Mouse (Mus musculus) hindbrain, embryonic 11.5 days (tissue): ENCODE measurements around the gene Pom121l12. TPM values are rescaled to one million over a fixed set of nuclear protein-coding genes. Genes with fewer than 3 reads are reported as not detected.

Source experiments
- ATAC-seq: fragments of 200-750 bp; cut with Nextera tagmentation; 2 replicates; pipeline ENCODE4 v1.8.0; 2017; ENCODE audit warnings: mild to moderate bottlenecking, moderate TSS enrichment, moderate library complexity; ENCODE audit not compliant: low FRiP score
- DNase-seq: peaks from one replicate; pipeline ENCODE4 v3.0.0-alpha.2; 2015; ENCODE audit warnings: low spot score
- H3K27ac ChIP-seq: fragments of 300-500 bp; sonication (generic); 2 replicates; pipeline ENCODE4 v1.5.1; 2014; ENCODE audit warnings: mild to moderate bottlenecking, low read depth, low read length
- H3K27me3 ChIP-seq: fragments of 300-500 bp; sonication (generic); 2 replicates; pipeline ENCODE4 v1.6.1; 2014; ENCODE audit warnings: mild to moderate bottlenecking, low read length, moderate library complexity, mixed read lengths; ENCODE audit not compliant: control insufficient read depth, insufficient read depth
- H3K36me3 ChIP-seq: fragments of 300-500 bp; sonication (generic); 2 replicates; pipeline ENCODE4 v1.6.1; 2014; ENCODE audit warnings: mild to moderate bottlenecking, low read length, moderate library complexity, mixed read lengths; ENCODE audit not compliant: control insufficient read depth, insufficient read depth
- H3K4me1 ChIP-seq: fragments of 300-500 bp; sonication (generic); replicated peaks from 2 replicates; pipeline ENCODE4 v1.6.1; 2014; ENCODE audit warnings: low read length, mixed read lengths; ENCODE audit not compliant: control insufficient read depth, insufficient read depth
- H3K4me2 ChIP-seq: fragments of 300-500 bp; sonication (generic); replicated peaks from 2 replicates; pipeline ENCODE4 v1.6.1; 2014; ENCODE audit warnings: mild to moderate bottlenecking, low read depth, low read length
- H3K4me3 ChIP-seq: fragments of 300-500 bp; sonication (generic); 2 replicates; pipeline ENCODE4 v1.5.1; 2014; ENCODE audit warnings: low read depth, low read length
- H3K9ac ChIP-seq: fragments of 300-500 bp; sonication (generic); 2 replicates; pipeline ENCODE4 v1.6.1; 2014; ENCODE audit warnings: low read depth, low read length
- H3K9me3 ChIP-seq: fragments of 300-500 bp; sonication (generic); 2 replicates; pipeline ENCODE4 v1.6.1; 2016; ENCODE audit warnings: low read length; ENCODE audit not compliant: control insufficient read depth
- WGBS: fragments of 180-500 bp; shearing (Covaris S2); extraction: QIAGEN DNeasy Blood & Tissue Kit; methylation state at CpG from one replicate; pipeline ENCODE4 v1.1.7; 2014; 5-methylcytosine and 5-hydroxymethylcytosine counted together
- polyA plus RNA-seq: library from polyadenylated mRNA; unstranded; fragments of >200 nt; fragmentation: Nextera tagmentation; extraction: Ambion mirVana; gene quantifications from 2 replicates; pipeline ENCODE4 v1.2.1, GENCODE M21; 2014

The Pom121l12 gene
- polyA plus RNA-seq, result not detected in 2 replicates

- Histone ChIP-seq H3K36me3 (no peaks in the 10 kb centered on the region), H3K27ac (no peak within 1 kb of the TSS), H3K9me3 (no peaks in the 10 kb centered on the region), H3K4me3 (no peak within 1 kb of the TSS), H3K9ac (no peak within 1 kb of the TSS), H3K4me1 (no peaks in the 10 kb centered on the region), H3K27me3 (no peaks in the 10 kb centered on the region), H3K4me2 (no peak within 1 kb of the TSS)
- 89% methylated on average over 11 of the region's 11 CpGs for WGBS
- ATAC-seq (no peak), DNase-seq (no peak)
These were observed at the start of gene Pom121l12 for GRCm38 (mm10) chr11:14598976-14599375. Pom121l12 (plus strand) TSS chr11:14599276.

DNA sequence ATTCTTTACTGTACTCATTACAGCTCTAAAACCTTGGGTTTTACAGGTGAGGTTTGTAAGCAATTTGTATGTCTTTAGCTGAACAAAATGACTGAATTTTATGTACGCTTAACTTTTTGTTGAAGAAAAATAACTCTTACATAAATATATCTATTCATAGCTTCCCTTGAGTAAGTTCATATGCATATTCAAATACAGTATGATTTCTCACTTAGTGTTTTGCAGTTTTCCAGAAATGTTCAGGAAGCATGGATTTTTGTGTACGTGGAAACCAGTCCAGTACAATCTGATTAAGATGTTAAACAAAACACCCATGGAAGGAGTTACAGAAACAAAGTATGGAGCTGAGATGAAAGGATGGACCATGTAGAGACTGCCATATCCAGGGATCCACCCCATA is 12.8 kb downstream of the Pom121l12 start:
- H3K36me3 ChIP-seq, result no peaks in the 10 kb centered on the region
- no peak overlapping the region for H3K27ac ChIP-seq
- H3K4me2 ChIP-seq, result no peak overlapping the region
- no peak overlapping the region for H3K9ac ChIP-seq
- no peak for ATAC-seq
- H3K4me3 ChIP-seq, result no peak overlapping the region
- no peaks in the 10 kb centered on the region for H3K4me1 ChIP-seq
- WGBS, result 97% methylated on average over 2 of the region's 2 CpGs
- no peaks in the 10 kb centered on the region for H3K9me3 ChIP-seq
- no peak for DNase-seq
- no peaks in the 10 kb centered on the region for H3K27me3 ChIP-seq
